Mouse (Mus musculus): ENCODE data around the gene Ccdc86. TPM values are rescaled to one million over a fixed set of nuclear protein-coding genes. Genes with fewer than 3 reads are reported as not detected.

The Ccdc86 gene
- polyA plus RNA-seq, 1 experiment from 2014 or later, result 32.9 TPM

GRCm38 (mm10) chr19:10947219-10947618, 1.8 kb downstream of the Ccdc86 start:
- H3K9ac ChIP-seq, result peak overlapping the region; percentile 87
- H3K27ac ChIP-seq, result no peak overlapping the region
- peaks cover 45% of the 10 kb centered on the region for H3K4me1 ChIP-seq
- peaks cover 46% of the 10 kb centered on the region for H3K36me3 ChIP-seq
- 74% methylated on average over 5 of the region's 5 CpGs for WGBS (ENCODE audit: insufficient replicate concordance)
- H3K9me3 ChIP-seq (replicated peaks), result no peaks in the 10 kb centered on the region
- H3K27me3 ChIP-seq (replicated peaks), result no peaks in the 10 kb centered on the region; the same call in 1 of the 2 replicates
- ATAC-seq, result no peak
- H3K4me3 ChIP-seq, result peak overlapping the region; percentile 76
- H3K4me2 ChIP-seq, result peak overlapping the region; percentile 88

- peaks cover 53% of the 10 kb centered on the region for H3K36me3 ChIP-seq
- peak overlapping the region; percentile 88 for H3K4me2 ChIP-seq
- H3K4me1 ChIP-seq, result peaks cover 45% of the 10 kb centered on the region
- H3K9me3 ChIP-seq (replicated peaks), result no peaks in the 10 kb centered on the region
- no peak for ATAC-seq
- 64% methylated on average over 3 of the region's 3 CpGs for WGBS (ENCODE audit: insufficient replicate concordance)
- H3K27me3 ChIP-seq (replicated peaks), result no peaks in the 10 kb centered on the region
- peak overlapping the region; percentile 87 for H3K9ac ChIP-seq
- H3K4me3 ChIP-seq, result peak overlapping the region; percentile 76
- H3K27ac ChIP-seq, result no peak overlapping the region
Observed at GRCm38 (mm10) chr19:10946506-10946905, 2.6 kb downstream of the Ccdc86 start.

- no peak overlapping the region for H3K9ac ChIP-seq
- peaks cover 55% of the 10 kb centered on the region for H3K36me3 ChIP-seq
- H3K4me3 ChIP-seq, result no peak overlapping the region
- WGBS (ENCODE audit: insufficient replicate concordance), result 81% methylated on average over 3 of the region's 3 CpGs
- ATAC-seq, result no peak
- H3K9me3 ChIP-seq (replicated peaks), result no peaks in the 10 kb centered on the region
- no peak overlapping the region for H3K27ac ChIP-seq
- H3K27me3 ChIP-seq (replicated peaks), result no peaks in the 10 kb centered on the region
- peaks cover 57% of the 10 kb centered on the region for H3K4me1 ChIP-seq
- H3K4me2 ChIP-seq, result no peak overlapping the region
Observed at GRCm38 (mm10) chr19:10943955-10944354, 5.1 kb downstream of the Ccdc86 start.

DNA sequence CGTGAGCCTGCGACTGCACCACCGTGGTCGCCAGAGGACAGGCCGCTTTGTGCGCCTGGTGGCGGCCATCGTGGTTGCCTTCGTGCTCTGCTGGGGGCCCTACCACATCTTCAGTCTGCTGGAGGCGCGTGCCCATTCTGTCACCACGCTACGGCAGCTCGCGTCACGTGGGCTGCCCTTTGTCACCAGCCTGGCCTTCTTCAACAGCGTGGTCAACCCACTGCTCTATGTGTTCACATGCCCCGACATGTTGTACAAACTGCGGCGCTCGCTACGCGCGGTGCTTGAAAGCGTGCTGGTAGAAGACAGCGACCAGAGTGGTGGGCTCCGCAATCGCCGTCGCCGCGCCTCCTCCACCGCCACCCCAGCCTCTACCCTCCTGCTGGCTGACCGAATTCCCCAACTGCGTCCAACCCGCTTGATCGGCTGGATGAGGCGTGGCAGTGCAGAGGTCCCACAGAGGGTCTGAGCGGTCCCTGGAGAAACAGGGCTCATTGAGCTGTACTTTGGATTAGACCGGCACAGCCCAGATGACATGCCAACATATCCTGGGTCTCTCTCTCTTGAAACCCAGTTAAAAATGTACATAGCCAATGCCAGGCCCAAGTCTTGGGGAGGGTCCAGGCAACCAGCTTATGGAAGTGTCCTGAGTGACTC, 8.1 kb downstream of the Ccdc86 start:
- peak; percentile 52 for ATAC-seq
- WGBS (ENCODE audit: insufficient replicate concordance), result 8% methylated on average over 40 of the region's 40 CpGs
- H3K9ac ChIP-seq, result peak overlapping the region; percentile 67
- no peaks in the 10 kb centered on the region for H3K9me3 ChIP-seq (replicated peaks)
- peak overlapping the region; percentile 92 for H3K4me2 ChIP-seq
- peaks cover 53% of the 10 kb centered on the region for H3K4me1 ChIP-seq
- peak overlapping the region; percentile 50 for H3K4me3 ChIP-seq
- H3K36me3 ChIP-seq, result peaks cover 45% of the 10 kb centered on the region
- H3K27ac ChIP-seq, result peak overlapping the region; percentile 3; the same call in 1 of the 2 replicates
- no peaks in the 10 kb centered on the region for H3K27me3 ChIP-seq (replicated peaks)

DNA sequence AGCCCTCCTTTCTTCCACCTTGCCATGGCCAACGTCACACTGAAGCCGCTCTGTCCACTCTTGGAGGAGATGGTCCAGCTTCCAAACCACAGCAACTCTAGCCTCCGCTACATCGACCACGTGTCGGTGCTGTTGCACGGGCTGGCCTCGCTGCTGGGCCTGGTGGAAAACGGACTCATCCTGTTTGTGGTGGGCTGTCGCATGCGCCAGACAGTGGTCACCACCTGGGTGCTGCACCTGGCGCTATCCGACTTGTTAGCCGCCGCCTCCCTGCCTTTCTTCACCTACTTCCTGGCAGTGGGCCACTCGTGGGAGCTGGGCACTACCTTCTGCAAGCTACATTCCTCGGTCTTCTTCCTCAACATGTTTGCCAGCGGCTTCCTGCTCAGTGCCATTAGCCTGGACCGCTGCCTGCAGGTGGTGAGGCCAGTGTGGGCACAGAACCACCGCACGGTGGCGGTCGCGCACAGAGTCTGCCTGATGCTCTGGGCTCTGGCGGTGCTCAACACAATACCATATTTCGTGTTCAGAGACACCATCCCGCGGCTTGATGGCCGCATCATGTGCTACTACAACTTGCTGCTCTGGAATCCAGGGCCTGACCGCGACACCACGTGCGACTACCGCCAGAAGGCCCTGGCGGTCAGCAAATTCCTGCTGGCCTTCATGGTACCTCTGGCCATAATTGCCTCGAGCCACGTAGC, 8.8 kb downstream of the Ccdc86 start:
- Histone ChIP-seq H3K4me1 (peaks cover 48% of the 10 kb centered on the region), H3K9me3 (replicated peaks) (no peaks in the 10 kb centered on the region), H3K4me2 (peak overlapping the region; percentile 92), H3K9ac (peak overlapping the region; percentile 67), H3K4me3 (peak overlapping the region; percentile 50), H3K36me3 (peaks cover 40% of the 10 kb centered on the region), H3K27ac (peak overlapping the region; percentile 3; the same call in 1 of the 2 replicates), H3K27me3 (replicated peaks) (no peaks in the 10 kb centered on the region)
- ATAC-seq, result peak; percentile 74
- 19% methylated on average over 37 of the region's 37 CpGs for WGBS (ENCODE audit: insufficient replicate concordance)

DNA sequence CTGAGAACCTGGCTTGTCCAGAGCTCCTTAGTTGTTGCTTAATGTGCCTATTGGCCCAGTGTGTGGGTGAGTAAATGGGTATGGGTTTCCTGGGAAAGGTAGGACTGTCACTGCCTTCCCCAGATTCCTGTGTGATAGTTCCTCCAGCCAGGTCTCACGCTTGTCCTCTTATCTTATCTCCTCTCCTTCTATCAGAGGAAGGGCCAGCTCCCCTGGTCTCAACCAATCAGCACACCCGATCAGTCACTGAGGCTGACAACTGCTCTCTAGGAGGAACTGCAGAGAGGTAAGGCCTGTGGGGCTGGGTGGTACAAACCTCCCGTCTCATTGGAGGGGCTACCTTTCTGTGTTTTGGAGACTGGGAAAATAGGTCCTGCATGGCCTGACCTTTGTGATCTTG, 10.3 kb downstream of the Ccdc86 start:
- Histone ChIP-seq H3K27me3 (replicated peaks) (0 out of 2 replicates have a peak, but pooled peaks cover 7% of the 10 kb centered on the region), H3K36me3 (peaks cover 25% of the 10 kb centered on the region), H3K27ac (no peak overlapping the region), H3K4me1 (peaks cover 48% of the 10 kb centered on the region), H3K9me3 (replicated peaks) (no peaks in the 10 kb centered on the region), H3K9ac (no peak overlapping the region), H3K4me3 (no peak overlapping the region), H3K4me2 (no peak overlapping the region)
- no peak for ATAC-seq
- WGBS (ENCODE audit: insufficient replicate concordance), result 19% methylated on average over 3 of the region's 3 CpGs

DNA sequence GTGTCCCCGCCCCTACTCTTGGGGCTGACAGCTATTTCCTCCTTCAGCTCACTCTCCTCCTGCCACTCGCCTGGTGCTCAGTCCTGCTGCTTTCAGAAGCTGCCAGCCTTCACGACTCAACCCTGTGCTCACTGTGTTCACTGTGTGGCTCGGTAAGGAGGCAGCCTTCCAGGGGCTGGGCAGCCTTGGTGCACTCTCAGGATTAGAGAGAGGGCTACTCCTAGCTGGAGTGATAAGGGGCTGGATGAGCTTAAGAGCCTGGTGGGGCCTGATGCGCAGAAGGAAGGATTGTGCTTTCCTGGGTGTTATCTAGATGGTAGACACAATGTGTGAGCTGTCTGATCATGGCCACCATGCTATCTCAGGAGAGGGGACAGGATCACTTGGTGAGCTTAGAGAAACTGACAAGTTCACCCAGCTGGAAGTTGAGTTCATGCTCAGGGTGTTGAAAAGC, 11.9 kb downstream of the Ccdc86 start, which contains the start of gene Ptgdr2:
Gene Ptgdr2, plus strand, starts transcription at position 51 of the 454 bp plus-strand sequence.
- Histone ChIP-seq H3K9me3 (replicated peaks) (no peaks in the 10 kb centered on the region), H3K4me1 (peaks cover 48% of the 10 kb centered on the region), H3K9ac (no peak within 1 kb of the TSS), H3K36me3 (peaks cover 9% of the 10 kb centered on the region), H3K4me2 (peak within 1 kb of the TSS; percentile 23), H3K27me3 (replicated peaks) (0 out of 2 replicates have a peak, but pooled peaks cover 7% of the 10 kb centered on the region), H3K27ac (0 out of 2 replicates have a peak within 1 kb of the TSS, but pooled peaks have one; percentile 1), H3K4me3 (no peak within 1 kb of the TSS)
- WGBS (ENCODE audit: insufficient replicate concordance), result 14% methylated on average over 5 of the region's 5 CpGs
- ATAC-seq, result peak; percentile 75

GRCm38 (mm10) chr19:10936077-10936476, 13.0 kb downstream of the Ccdc86 start:
- no peak for ATAC-seq
- Histone ChIP-seq H3K27ac (no peak overlapping the region), H3K4me1 (peaks cover 45% of the 10 kb centered on the region), H3K4me3 (no peak overlapping the region), H3K9me3 (replicated peaks) (no peaks in the 10 kb centered on the region), H3K9ac (no peak overlapping the region), H3K4me2 (no peak overlapping the region), H3K27me3 (replicated peaks) (0 out of 2 replicates have a peak, but pooled peaks cover 7% of the 10 kb centered on the region), H3K36me3 (no peaks in the 10 kb centered on the region)
- 85% methylated on average over 5 of the region's 5 CpGs for WGBS (ENCODE audit: insufficient replicate concordance)

DNA sequence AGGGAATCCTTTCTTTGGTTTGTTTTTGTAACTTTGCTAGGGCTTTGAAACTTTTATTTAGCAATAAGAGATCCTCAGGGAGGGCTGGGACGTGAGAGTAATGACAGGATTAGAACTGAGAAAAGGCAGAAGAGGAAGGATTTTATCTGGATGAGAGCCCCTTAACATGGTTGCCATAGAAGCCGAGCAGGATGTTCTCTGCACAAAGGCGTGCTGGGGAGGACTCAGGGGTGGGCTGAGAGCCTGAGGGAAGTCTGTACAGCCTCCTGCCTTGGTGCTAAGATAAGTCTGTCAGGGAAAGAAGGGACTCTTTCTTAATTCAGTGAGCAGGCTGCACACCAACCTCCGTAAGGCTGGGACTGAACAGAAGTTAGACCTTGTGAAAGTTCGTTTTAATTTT, 14.0 kb downstream of the Ccdc86 start:
- WGBS (ENCODE audit: insufficient replicate concordance), result 36% methylated on average over 5 of the region's 5 CpGs
- Histone ChIP-seq H3K4me3 (no peak overlapping the region), H3K9me3 (replicated peaks) (no peaks in the 10 kb centered on the region), H3K4me2 (no peak overlapping the region), H3K27ac (no peak overlapping the region), H3K9ac (no peak overlapping the region), H3K36me3 (no peaks in the 10 kb centered on the region), H3K27me3 (replicated peaks) (0 out of 2 replicates have a peak, but pooled peaks cover 7% of the 10 kb centered on the region), H3K4me1 (peaks cover 35% of the 10 kb centered on the region)
- no peak for ATAC-seq

DNA sequence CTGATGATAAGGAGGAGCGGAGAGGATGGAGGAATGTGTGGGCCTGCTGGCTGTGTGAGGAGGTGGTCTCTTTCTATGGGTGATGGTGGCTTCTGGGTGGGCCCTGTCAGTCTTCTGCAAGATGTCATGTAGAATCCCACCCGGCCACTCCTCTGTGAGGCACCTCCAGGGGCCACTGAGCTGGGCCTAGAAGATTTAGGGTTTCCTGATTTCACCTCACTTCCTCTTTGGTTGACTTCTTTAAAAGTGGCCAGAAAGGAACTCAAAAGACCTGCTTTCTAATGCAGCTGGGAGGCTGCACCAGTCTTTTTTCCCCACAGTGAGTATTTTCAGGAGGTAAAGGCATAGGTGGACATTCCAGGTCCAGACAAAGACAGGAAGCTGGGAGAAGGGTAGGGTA, 18.4 kb downstream of the Ccdc86 start:
- Histone ChIP-seq H3K4me3 (no peak overlapping the region), H3K9ac (no peak overlapping the region), H3K36me3 (no peaks in the 10 kb centered on the region), H3K9me3 (replicated peaks) (no peaks in the 10 kb centered on the region), H3K4me2 (no peak overlapping the region), H3K4me1 (peaks cover 6% of the 10 kb centered on the region; the same call in 1 of the 2 replicates), H3K27ac (no peak overlapping the region), H3K27me3 (replicated peaks) (0 out of 2 replicates have a peak, but pooled peaks cover 7% of the 10 kb centered on the region)
- WGBS (ENCODE audit: insufficient replicate concordance), result 53% methylated on average over 2 of the region's 2 CpGs
- no peak for ATAC-seq

- Histone ChIP-seq H3K4me2 (no peak overlapping the region), H3K27ac (no peak overlapping the region)
- 57% methylated on average over 4 of the region's 4 CpGs for WGBS (ENCODE audit: insufficient replicate concordance)
Observed at GRCm38 (mm10) chr19:10926666-10927065, 22.4 kb downstream of the Ccdc86 start.

DNA sequence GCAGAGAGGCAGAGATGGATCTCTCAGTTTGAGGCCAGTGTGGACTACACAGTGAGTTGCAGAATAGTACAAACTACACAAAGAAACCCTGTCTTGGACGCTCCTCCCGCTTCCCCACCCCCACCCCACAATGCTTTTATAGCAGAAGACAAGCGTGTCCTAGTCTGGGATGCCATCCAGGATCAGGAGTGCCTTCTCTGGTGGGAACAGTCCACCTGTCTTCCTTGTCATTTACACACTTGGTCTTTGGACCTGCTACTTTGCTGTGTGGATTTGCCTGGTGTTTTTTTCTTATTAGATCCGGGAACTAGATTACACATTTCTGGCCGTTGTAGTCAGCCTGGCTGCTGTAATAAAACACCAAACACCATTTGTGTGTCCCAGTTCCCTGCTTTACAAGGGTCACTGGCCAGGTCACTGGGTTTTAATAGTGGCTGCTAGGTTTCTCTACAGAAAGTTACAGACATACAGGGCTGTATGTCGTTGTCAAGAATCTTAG, 22.9 kb downstream of the Ccdc86 start:
- no peak overlapping the region for H3K9ac ChIP-seq
- no peak for ATAC-seq
- no peak overlapping the region for H3K27ac ChIP-seq

More at GRCm38 (mm10) chr19:10926666-10927065, 22.4 kb downstream of the Ccdc86 start:
- Histone ChIP-seq H3K4me3 (no peak overlapping the region), H3K27me3 (replicated peaks) (no peaks in the 10 kb centered on the region), H3K4me1 (no peaks in the 10 kb centered on the region), H3K9me3 (replicated peaks) (no peaks in the 10 kb centered on the region), H3K36me3 (no peaks in the 10 kb centered on the region), H3K9ac (no peak overlapping the region)
- ATAC-seq, result no peak

More for the DNA sequence above, 22.9 kb downstream of the Ccdc86 start:
- H3K4me2 ChIP-seq, result no peak overlapping the region
- H3K36me3 ChIP-seq, result no peaks in the 10 kb centered on the region
- 68% methylated on average over 6 of the region's 6 CpGs for WGBS (ENCODE audit: insufficient replicate concordance)
- H3K9me3 ChIP-seq (replicated peaks), result no peaks in the 10 kb centered on the region
- H3K4me1 ChIP-seq, result no peaks in the 10 kb centered on the region
- no peak overlapping the region for H3K4me3 ChIP-seq
- 0 out of 2 replicates have a peak, but pooled peaks cover 3% of the 10 kb centered on the region for H3K27me3 ChIP-seq (replicated peaks)

Data from liver, embryonic 12.5 days (tissue).